Mouse (Mus musculus) spleen, postnatal 4 days (tissue): ENCODE data around the gene Shisa5.

ENCODE experiments used
- DNase-seq, 2 experiments: peaks; one replicate each; pipeline ENCODE4 v3.0.0; 2022; ENCODE audit warnings: low spot score in 2 of 2

Shisa5 gene

DNA sequence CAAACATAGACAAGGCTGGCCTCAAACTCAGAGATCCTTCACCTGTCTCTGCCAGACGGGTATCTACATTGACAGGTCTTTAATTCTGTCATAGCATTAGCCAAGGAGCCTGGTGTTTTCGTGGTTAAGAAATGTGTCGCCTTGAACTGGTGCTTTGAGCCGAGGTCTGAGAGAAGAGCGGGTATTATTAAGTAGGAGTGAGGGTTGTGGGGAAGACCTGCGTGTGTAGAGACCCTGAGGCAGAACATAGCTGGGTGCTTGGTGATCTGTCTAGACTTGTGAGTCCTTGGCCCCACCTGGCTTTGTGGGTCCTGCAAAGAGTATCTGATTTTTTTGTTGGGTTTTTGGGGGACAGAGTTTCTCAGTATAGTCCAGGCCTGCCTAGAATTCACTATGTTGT, 15.5 kb downstream of the Shisa5 start:
- DNase-seq = peak in 1 of 2 experiments; percentile 55

DNA sequence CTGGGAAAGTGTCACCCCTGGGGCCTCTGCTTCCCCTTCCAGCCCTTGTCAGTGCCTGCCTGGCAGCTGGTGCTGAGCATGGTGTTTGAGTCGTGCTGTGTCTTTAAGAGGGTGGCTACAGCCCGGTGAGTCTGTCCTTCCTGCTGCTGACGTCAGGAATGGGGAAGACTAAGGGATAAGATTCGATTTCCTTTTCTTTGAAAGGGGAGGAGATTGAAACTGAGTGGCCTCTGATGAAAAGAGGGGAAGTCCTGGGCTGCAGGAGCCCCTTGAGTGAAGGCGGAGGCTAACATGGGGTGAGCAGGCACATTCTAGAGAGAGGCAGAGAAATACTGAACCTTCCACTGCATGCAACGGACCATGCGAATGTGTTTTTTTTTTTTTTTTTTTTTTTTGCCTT, 16.3 kb downstream of the Shisa5 start:
- peak; percentile 58 to 74 for DNase-seq

DNA sequence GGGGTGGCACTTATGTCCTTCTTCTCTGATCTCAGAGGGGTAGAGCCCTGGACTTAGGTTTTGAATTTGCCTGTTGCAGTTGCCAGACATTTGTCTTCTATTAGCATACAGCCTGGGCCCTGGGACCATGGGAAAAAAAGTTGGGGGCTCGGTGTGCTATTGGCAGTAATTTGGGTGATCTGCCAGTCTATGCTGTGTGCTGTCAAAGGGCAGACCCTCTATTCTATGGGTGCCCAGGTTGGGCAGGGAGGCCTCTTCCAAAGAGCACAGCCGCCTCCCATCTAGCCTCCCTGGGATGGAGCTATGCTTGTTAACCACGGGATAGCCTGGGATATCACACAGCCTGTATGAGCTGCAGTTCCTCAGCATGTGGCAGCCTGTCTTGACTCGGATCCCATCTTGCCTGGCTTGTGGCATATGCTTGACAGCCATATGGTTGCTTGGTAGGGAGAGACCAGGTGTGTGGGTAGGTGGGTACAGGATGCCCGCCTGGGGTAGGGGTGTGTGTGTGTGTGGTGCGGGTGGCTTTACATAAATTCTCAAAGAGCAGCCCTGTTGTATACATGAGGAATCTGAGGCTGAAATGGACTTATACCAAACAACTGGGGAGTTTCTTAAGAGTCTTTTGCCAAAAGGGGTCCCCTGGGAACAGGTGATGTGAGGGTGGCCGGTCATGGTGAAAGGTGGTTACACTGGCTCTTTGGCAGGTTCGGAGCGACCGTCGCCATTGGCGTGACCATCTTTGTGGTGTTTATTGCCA, 17.1 kb downstream of the Shisa5 start:
- peak in 1 of 2 experiments; percentile 66 for DNase-seq

- DNase-seq = peak in 1 of 2 experiments; percentile 62
Measured at GRCm38 (mm10) chr9:109056081-109056690, 17.8 kb downstream of the Shisa5 start.

GRCm38 (mm10) chr9:109056916-109057315, 18.6 kb downstream of the Shisa5 start:
- DNase-seq = peak in 1 of 2 experiments; percentile 60

GRCm38 (mm10) chr9:109057543-109057942, 19.2 kb downstream of the Shisa5 start:
- DNase-seq = no peak

DNA sequence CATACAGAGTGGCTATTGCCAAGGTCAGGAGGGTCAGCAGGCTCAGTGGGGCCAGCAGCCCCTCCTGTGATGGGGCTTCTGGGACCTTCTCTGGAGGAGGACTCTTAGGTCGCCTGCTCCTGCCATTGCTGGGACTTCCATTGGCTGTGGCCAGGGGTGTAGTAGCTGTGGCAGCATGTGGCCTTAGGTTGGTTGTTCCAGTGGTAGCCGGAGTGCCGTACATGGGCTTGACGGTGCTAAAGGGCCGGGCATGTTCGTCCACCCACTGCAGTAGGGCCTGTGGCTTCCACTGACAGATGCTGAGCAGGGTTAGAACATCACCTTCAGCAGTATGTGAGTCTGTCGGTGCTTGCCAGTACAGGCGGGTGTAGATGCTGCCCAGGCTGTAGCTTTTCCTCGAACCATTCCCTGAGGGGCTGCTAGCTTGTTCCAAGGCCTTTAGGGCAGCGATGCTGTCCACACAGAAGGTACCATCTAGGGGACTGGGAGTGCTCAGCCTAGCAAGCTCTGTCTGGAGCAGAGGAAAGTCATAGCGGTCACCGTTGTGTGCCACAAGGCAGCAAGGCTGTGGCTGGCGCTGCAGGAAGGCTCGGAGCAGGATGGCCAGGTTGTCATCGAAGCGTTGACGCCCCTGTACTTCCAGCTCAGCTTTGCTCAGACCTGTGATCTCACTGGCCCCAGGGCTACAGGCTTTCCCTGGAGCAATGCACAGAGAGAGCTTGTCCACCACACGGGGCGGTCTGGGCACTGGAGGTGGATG, 19.8 kb downstream of the Shisa5 start:
- DNase-seq = peak in 1 of 2 experiments; percentile 63

GRCm38 (mm10) chr9:109059136-109059903, 21.0 kb downstream of the Shisa5 start, which contains the start of gene Trex1:
Gene Trex1 (minus strand): TSS chr9:109059734.
- peak; percentile 86 to 94 for DNase-seq

DNA sequence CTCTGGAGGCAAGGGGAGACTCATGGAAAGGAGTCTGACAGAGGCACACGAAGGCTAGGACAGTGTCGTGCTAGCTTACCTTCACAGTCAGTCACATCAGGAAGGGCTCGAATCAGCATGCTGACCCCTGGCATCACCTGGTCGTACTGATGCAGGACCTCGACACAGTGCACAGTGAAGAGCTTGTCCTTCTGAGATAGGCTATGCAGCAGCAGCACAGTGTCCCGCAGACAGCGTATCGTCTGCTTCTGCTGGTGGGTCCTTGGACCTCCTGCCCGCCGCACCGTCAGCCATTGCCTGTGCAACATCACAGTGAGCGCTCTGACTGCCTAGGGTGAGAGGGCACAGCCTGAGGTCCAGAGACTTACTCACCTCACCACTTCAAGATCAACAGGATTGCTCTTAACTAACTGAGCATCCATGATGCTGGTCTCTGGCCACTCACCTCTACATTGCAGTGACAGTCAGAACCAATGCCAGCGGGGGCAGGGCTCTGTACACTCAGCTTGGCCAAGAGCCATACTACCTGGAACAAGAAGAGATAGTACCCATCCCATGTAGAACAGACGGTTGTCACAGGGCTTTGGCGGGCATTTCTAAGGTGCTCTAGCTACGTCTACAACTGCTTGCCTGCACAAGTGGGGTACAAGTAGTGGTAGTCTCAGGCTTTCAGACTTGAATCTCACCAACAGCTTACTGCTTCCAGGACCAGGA, 22.0 kb downstream of the Shisa5 start:
- DNase-seq = peak in 1 of 2 experiments; percentile 63

DNA sequence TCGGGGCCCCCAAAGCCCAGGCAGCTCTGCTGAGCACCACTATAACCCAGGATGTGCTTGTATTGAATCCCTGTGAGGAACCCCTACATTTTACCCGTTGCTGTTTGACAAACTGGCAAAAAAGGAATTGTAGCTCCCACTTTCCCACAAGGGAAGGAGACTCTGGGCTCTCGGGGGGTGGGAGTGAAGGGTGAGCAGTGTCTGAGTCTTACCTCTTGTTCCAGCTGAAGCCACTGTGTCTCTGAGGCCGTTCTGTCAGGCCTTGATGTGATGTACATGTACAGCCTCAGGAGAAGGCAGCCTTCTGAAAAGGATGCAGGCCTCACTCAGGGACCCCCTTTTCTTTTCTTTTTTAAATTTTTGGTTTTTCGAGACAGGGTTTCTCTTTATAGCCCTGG, 22.5 kb downstream of the Shisa5 start:
- peak in 1 of 2 experiments; percentile 56 for DNase-seq

- DNase-seq = no peak
Measured at GRCm38 (mm10) chr9:109068095-109068735, 29.9 kb downstream of the Shisa5 start.

DNA sequence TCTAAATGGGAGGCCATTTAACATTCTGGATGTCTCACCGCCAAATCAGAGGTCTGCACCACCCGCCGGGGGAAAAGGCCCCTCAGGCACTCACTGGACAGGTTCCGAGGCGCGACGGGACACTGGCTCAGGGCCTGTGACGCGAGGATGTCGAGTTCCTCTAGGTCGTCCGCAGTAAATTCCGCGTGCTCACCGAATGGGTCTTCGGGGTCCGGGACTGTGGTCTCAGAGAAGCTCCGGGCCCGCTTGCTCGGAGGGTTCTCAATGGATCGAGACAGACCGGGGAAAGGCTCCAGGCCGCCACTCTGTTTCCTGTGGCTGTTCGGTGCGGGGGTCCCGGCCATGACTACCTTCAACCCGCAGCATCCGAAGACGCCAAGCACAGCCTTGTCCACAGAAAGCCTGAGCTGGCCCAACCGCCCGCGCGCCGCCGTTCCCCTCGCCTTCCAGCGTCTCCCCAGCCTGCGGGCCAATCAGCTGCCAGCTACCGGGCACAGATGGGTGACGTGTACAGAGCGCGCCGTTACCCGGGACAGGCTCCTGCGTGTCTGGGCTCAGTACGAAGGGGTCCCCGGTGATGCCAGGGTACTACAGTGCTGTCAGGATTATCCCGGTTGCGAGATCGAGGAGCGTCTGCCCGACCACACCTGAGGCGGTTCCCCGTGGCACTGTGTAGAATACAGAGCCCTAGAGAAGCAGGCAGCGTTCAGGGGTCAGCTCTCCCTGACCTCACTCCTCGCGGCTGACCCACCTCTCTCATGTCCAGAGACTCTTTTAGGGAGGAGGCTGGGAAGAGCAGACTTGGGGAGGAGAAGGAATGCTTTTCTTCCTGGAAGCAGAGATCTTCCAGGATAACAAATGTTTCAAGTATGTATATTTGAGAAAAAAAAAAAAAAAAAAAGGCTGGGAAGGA, 35.6 kb downstream of the Shisa5 start, which contains the start of gene Atrip:
Atrip (minus strand) TSS at position 464 of the 913 bp plus-strand sequence.
- peak; percentile 88 to 96 for DNase-seq

- DNase-seq = no peak
Measured at GRCm38 (mm10) chr9:109080516-109080915, 42.2 kb downstream of the Shisa5 start.

DNA sequence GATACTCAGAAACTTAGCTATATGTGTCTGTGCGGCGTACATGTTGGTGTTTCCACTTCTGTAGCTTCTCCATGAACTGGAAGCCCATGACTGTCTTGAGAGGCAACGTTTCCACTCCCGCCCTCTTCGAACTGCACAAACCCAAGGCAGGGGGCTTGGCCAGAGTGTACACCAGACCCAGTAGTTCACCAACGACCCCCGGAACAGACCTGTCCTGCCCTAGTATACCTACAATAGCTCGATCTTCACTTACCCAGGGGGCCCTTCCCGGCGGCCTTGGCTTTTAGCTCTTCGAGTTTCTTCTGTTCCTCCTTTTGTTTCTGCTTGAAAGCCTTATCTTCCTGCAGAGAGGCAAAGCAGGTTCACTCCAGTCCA, 43.4 kb downstream of the Shisa5 start:
- no peak for DNase-seq

DNA sequence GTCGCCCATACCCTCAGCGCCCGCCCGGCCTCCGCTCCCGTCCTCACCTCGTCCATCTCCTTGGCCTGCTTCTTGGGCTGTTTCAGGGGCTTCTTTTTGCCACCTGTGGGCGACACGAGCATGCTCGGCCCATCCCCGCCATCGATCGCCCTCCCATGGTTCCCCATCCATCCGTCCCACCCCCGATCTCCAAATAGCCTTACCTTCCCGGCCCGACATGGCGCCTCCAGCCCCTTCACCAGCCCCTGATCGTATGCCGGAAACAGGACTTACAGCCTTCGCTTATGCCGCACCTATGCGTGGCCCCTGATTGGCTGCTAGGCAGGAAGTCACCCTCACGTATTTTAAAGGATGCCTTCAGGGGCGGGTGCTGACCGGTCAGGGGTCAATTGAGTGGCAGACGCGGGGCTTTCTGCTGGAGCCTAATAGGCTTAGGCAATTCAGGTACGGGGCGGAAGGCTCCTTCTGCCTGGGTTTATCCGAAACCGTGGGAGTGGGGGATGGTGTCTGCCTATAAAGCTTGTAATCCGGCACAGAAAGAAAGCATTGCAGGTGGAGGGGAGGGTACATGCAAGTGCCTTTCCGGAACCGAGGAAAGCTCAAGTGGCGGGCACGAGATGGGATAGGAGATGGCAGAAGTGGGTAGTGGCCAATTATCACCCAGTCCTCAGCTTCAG, 43.9 kb downstream of the Shisa5 start, which contains the start of the genes Ccdc51 and Tma7:
Ccdc51 (plus strand) TSS at position 370 of the 677 bp plus-strand sequence.
Tma7 (minus strand) TSS at position 464 of the 677 bp plus-strand sequence.
- DNase-seq = peak; percentile 84 to 90

- no peak for DNase-seq
Measured at GRCm38 (mm10) chr9:109084922-109085321, 46.6 kb downstream of the Shisa5 start.

DNA sequence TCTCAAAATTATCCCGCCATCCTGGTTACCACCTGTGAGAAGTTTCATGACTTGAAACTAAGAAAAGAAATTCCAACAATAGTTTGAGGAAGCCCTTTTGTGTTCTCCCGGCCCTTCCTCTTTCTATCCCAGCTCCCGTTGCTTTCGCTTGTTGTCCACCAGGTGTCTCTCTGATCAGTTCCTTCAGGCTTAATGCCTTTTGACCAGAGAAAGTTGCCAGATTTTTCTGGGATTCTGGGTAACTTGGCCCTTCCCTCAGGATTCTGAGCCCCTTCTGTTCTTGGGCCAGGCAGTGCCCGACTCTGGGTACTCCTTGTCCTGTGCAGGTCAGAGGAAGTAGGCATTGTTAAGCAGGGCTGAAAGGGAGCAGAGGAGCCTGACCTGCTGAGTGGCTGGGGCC, 49.6 kb downstream of the Shisa5 start:
- no peak for DNase-seq

DNA sequence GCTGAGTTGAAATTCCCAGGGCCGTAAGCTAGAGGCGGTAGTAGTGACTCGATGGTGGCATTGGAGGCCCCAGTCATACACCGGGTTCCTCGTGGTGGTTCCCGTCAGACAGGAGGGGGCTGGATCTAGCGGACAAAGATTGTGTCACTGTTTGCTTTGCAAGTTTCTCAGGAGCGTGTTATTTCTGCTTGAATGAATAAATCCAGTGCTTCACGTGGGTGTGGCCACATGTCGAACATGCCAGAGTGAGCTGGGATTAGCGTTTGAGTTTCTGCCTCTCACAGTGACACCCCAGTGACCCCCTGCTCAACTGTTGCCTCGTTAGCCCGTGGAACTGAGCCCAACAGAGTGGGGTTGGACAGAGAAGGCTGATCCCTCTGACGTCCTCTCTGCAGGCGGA, 52.1 kb downstream of the Shisa5 start:
- DNase-seq = no peak

GRCm38 (mm10) chr9:109091802-109092201, 53.4 kb downstream of the Shisa5 start:
- DNase-seq = no peak
